Comparison of ENCODE assay signal across 12 mouse cellular contexts in the genomic region with DNA sequence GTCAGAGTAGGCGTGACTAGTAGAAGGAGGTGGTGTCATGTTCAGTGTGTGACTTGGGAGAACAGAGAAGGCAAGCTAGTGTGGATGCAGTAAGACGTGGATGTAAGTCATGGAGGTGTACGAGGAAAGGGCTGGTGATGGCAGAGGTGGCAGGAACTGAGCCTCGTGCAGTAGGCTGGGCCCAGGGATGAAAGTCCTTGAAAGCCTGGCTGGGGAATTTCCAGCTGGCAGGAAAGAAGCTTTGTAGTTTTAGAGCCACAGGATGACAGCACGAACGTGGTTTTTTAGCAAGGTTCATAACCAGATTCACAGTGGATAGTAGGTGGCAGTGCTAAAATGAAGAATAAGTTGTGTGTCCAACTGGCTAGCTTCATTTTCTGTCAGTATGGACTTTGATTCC. TPM values are rescaled to one million over a fixed set of nuclear protein-coding genes. Genes with fewer than 3 reads are reported as not detected.
DNase-seq lines count a peak whose midpoint lies in the region; ATAC-seq and TF ChIP-seq lines count a peak whose summit lies in the region.
"Had no signal": no experiment of that assay in that cellular context is flagged by ENCODE, and none has a peak within 500 bp of the region (broad histone marks: within the 10 kb centered on the region; RNA-seq: fewer than 3 reads in every experiment).

No protein-coding gene starts in this region.

- H3K36me3 ChIP-seq in forebrain, embryonic 13.5 days (ENCODE audit: poor library complexity, severe bottlenecking) = no peaks in the 10 kb centered on the region
- H3K36me3 ChIP-seq in forebrain, embryonic 12.5 days (replicated peaks) = no peaks in the 10 kb centered on the region
- H3K36me3 ChIP-seq in kidney, embryonic 14.5 days (ENCODE audit: control insufficient read depth, insufficient read depth, low read length) = no peaks in the 10 kb centered on the region
- H3K36me3 ChIP-seq in forebrain, postnatal 0 days (ENCODE audit: insufficient read depth) = no peaks in the 10 kb centered on the region

- no peak overlapping the region for H3K27ac ChIP-seq in forebrain, embryonic 13.5 days
- no peak overlapping the region for H3K27ac ChIP-seq in forebrain, embryonic 12.5 days
- no peak overlapping the region for H3K27ac ChIP-seq in kidney, embryonic 14.5 days (ENCODE audit: low read depth, low read length)
- no peak overlapping the region for H3K27ac ChIP-seq in forebrain, postnatal 0 days (ENCODE audit: low read depth, low read length)

- H3K4me2 ChIP-seq in forebrain, embryonic 13.5 days = peak overlapping the region; percentile 12; the same call in 1 of the 2 replicates
- H3K4me2 ChIP-seq in forebrain, embryonic 12.5 days = no peak overlapping the region
- H3K4me2 ChIP-seq in kidney, embryonic 14.5 days (replicated peaks; ENCODE audit: low read depth, low read length) = no peak overlapping the region
- H3K4me2 ChIP-seq in forebrain, postnatal 0 days (ENCODE audit: low read depth) = no peak overlapping the region

- peak; percentile 19 for DNase-seq in kidney, adult 11 months
- DNase-seq in adrenal gland, adult 8-10 months = peak; percentile 69
- DNase-seq in forebrain, postnatal 0 days = peak; percentile 25
- DNase-seq in testis, postnatal 14 days (ENCODE audit: low spot score) = no peak
- no peak for DNase-seq in thymus, postnatal 0 days (ENCODE audit: low spot score)
- DNase-seq: lung, adult 2 months; retina, postnatal 1 day; thymus, postnatal 25 days had no signal

- H3K27me3 ChIP-seq in forebrain, embryonic 13.5 days = no peaks in the 10 kb centered on the region
- no peaks in the 10 kb centered on the region for H3K27me3 ChIP-seq in forebrain, embryonic 12.5 days
- H3K27me3 ChIP-seq in kidney, embryonic 14.5 days (ENCODE audit: control insufficient read depth, insufficient read depth, low read length) = no peaks in the 10 kb centered on the region
- H3K27me3 ChIP-seq in forebrain, postnatal 0 days (ENCODE audit: insufficient read depth, low read length) = no peaks in the 10 kb centered on the region

- no peak for ATAC-seq in forebrain, embryonic 13.5 days
- no peak for ATAC-seq in forebrain, embryonic 12.5 days (ENCODE audit: low FRiP score)
- no peak for ATAC-seq in kidney, embryonic 14.5 days (ENCODE audit: low FRiP score, low TSS enrichment)
- no peak for ATAC-seq in forebrain, postnatal 0 days
- ATAC-seq: intestine, embryonic 16.5 days had no signal

- no peak overlapping the region for H3K4me3 ChIP-seq in forebrain, embryonic 13.5 days
- H3K4me3 ChIP-seq in forebrain, embryonic 12.5 days (replicated peaks) = no peak overlapping the region
- no peak overlapping the region for H3K4me3 ChIP-seq in kidney, embryonic 14.5 days (ENCODE audit: low read length)
- H3K4me3 ChIP-seq in forebrain, postnatal 0 days (ENCODE audit: low read depth, low read length) = no peak overlapping the region

- TF ChIP-seq CTCF in forebrain, postnatal 0 days (IDR thresholded peaks at IDR 0.05; ENCODE audit: low read depth) = no peak

- H3K4me1 ChIP-seq in forebrain, embryonic 13.5 days = peaks cover 38% of the 10 kb centered on the region
- peaks cover 18% of the 10 kb centered on the region for H3K4me1 ChIP-seq in forebrain, embryonic 12.5 days
- no peaks in the 10 kb centered on the region for H3K4me1 ChIP-seq in kidney, embryonic 14.5 days (ENCODE audit: control insufficient read depth, insufficient read depth, low read length)
- 0 out of 2 replicates have a peak, but pooled peaks cover 4% of the 10 kb centered on the region for H3K4me1 ChIP-seq in forebrain, postnatal 0 days (ENCODE audit: insufficient read depth)

- no peaks in the 10 kb centered on the region for H3K9me3 ChIP-seq in forebrain, embryonic 13.5 days (replicated peaks)
- no peaks in the 10 kb centered on the region for H3K9me3 ChIP-seq in forebrain, embryonic 12.5 days
- no peaks in the 10 kb centered on the region for H3K9me3 ChIP-seq in kidney, embryonic 14.5 days (ENCODE audit: control insufficient read depth, low read length)
- no peaks in the 10 kb centered on the region for H3K9me3 ChIP-seq in forebrain, postnatal 0 days (ENCODE audit: low read length)

- H3K9ac ChIP-seq in forebrain, embryonic 13.5 days = no peak overlapping the region
- H3K9ac ChIP-seq in forebrain, embryonic 12.5 days = no peak overlapping the region
- H3K9ac ChIP-seq in kidney, embryonic 14.5 days (ENCODE audit: low read depth, low read length) = no peak overlapping the region
- no peak overlapping the region for H3K9ac ChIP-seq in forebrain, postnatal 0 days

- WGBS in forebrain, embryonic 13.5 days = 46% methylated on average over 6 of the region's 6 CpGs
- 57% methylated on average over 6 of the region's 6 CpGs for WGBS in forebrain, embryonic 12.5 days
- WGBS in kidney, embryonic 14.5 days = 50% methylated on average over 6 of the region's 6 CpGs
- 23% methylated on average over 6 of the region's 6 CpGs for WGBS in forebrain, postnatal 0 days

RNA-seq across cellular contexts. Expression of gene Vcl, which starts 41.2 kb away (rescaled TPM):
- polyA plus RNA-seq in forebrain, embryonic 13.5 days (2015; fragmentation: Nextera tagmentation; extraction: Ambion mirVana) = 8.8 and 8.9 TPM in 2 replicates
- polyA plus RNA-seq in forebrain, embryonic 12.5 days (2016; fragmentation: Nextera tagmentation; extraction: Ambion mirVana) = 20.0 and 21.4 TPM in 2 replicates
- polyA plus RNA-seq in kidney, embryonic 14.5 days (2014; fragmentation: Nextera tagmentation; extraction: Ambion mirVana) = 19.1 and 42.4 TPM in 2 replicates
- total RNA-seq in adrenal gland, adult 8-10 months (2022) = 100 to 1,000 TPM in 2 of 4 experiments, 10 to 100 TPM in 2; 78.2 to 176 (median 131) TPM
- total RNA-seq in forebrain, postnatal 0 days (2014; rRNA removed) = 15.5 and 21.6 TPM in 2 replicates
- 4.4 and 6.6 TPM in 2 replicates for polyA plus RNA-seq in forebrain, postnatal 0 days (2015; fragmentation: Nextera tagmentation; extraction: Ambion mirVana)
- polyA plus RNA-seq in thymus, postnatal 0 days (2015; fragmentation: Nextera tagmentation; extraction: Ambion mirVana) = 6.4 and 6.6 TPM in 2 replicates

Comparison
In these comparisons a context has a peak if more than half of its experiments do, and no peak if none do; other contexts are left out.
1. DNase-seq: peak in kidney, adult 11 months (single experiment), adrenal gland, adult 8-10 months (single experiment) and forebrain, postnatal 0 days (single experiment); none in testis, postnatal 14 days (single experiment) and thymus, postnatal 0 days (single experiment).